Mouse (Mus musculus): ENCODE measurements around the gene Unc93b1.

Gene Unc93b1

DNA sequence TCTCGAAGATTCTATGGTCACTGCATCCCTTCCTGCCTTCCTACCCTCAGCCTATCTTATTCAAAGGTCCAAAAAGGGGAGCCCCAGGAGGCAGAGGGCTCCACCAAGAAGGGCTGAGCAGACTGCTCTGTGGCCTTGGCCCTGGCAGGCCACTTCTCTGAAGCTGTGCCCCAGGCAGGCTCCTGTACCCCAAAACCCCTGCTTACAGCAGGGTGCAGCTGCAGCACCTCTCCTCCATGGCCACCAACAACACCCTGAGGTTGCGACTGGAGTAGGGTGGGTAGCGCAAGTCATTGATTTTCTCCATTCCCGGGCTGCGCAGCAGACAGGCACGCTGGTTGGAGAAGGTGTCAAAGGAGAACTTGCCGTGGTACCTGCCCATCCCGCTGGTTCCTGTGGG is 21.3 kb upstream of the Unc93b1 start:
- no peak for DNase-seq (ENCODE audit: low spot score in 2 of 2)

DNA sequence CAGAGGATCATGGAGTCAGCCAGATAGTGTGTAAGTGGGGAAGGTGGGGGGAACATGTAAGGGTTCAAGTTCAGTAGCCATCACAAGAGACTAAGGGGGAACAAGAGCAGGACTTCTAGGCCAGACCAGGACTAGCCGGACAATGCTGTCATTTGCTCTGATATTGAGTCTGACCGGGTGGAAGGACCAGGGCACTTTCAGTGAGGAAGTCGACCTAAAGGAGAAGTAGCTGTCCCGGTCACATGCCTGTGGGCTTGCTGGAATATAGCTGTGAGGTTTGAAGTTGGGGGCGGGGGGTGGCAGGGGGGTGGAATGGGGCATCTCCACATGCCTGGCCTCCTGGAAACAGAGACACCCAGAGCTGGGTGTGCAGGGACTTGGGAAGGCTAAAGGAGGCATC is 20.5 kb upstream of the Unc93b1 start:
- no peak for DNase-seq (ENCODE audit: low spot score in 2 of 2)

DNA sequence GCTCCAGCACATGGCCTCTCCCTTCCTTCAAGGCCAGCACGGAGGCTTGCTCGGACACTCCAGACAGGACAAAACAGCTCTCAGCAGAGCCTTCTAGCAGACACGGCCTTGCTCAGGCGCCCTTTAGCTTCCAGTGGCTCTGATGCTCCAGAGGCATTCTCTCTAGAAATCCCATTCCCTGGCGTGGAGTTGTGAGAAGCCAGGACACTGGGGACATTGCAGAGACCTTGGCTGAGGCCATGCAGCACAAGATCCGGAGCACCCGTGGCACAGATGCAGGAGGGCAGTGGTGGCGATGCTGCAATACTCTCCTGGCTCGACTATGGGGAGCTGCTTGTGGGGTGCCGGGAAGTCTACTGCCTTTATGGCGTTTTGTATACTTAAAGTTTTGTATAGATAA is 18.3 kb upstream of the Unc93b1 start:
- DNase-seq (ENCODE audit: low spot score in 2 of 2), result no peak

DNA sequence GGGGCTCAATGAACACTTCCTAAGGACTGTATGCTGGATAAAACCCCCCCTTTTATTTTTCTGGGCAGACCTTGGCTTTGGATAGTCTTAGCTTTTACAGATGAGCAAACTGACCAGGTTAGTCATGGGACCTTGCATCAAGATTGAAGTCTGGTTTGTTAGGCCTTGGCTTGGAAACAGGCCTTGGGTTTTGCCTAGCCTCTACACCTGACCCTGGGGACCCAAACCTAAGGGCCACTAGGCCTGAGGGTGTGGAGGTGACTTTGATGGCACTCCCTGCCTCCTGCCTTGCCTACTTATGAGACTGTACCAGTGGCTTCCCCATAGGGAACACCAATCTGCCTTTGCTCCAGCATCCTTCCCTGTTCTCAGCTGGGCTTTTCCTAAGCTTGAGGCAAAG is 15.1 kb upstream of the Unc93b1 start:
- no peak for DNase-seq (ENCODE audit: low spot score in 2 of 2)

DNA sequence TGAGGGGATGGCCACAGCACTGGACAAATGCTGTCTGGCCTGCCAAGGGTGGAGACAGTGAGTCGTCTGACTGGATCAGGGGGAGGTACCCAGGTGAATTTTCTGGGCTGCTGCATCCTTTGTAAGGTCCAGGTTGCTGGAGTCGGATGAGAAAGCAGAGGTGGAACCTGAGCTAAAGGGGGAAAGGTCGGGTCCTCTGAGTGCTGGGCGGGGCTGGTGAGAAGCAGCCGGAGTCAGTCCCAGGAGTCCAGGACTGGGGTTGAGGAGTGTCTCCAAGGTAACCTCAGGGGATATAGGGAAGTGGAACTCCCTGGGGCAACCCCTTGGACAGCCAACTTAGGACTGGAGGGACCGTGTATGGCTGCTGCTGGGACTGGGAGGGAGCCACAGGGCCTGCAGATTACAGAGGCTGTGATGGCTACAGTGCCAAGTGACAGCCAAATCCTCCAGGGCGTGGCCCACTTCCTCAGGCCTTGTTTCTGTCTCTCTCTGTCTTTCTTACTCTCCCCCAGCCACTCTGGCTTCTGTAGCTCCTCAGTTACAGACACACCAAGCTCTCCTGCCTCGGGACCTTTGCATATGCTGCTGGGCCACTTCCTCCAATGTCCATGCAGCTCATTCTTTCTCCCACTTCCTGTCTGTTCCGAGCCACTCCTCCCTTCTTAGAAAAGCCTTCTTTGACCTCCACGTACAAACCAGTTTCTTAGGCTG is 12.2 kb upstream of the Unc93b1 start:
- no peak for DNase-seq (ENCODE audit: low spot score in 2 of 2)

DNA sequence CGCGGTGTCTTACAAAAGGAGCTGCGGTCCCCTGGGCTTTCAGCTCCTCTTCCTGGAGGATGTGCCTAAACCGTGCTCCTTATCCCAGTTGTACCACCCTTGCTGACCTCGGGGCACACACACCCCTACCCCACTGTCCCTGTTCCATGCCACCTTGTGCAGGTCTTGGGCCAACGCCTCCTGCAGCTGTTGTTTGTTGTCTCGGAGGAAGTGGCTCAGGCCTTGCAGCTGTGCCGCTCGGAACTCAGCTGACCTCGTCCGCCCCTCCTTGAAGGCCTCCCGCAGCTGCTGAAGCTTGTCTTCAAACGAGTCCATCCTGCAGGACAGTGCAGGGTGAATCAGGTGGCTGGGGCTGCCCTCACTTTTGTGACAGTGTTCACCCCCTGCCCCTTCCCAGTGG is 11.4 kb upstream of the Unc93b1 start:
- no peak for DNase-seq (ENCODE audit: low spot score in 2 of 2)

DNA sequence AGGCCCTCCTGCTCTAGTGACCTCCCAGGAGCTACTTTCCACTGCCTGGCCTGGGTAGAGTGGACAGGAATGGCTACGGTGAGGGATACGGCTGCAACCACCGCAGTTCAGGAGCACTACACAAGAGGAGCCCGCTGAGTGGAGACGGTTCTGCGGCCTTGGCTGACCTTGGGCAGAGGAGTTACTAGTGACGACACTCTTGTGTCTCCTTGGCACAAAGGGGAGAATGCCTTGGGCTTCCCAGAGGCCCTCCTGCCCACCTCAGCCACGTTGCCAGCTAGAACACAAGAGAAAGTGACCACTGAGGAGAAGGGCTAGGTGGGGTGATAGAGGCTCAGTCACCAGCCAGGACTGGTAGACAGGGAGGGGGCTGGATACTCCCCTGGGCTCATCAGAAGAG is 10.8 kb upstream of the Unc93b1 start:
- no peak for DNase-seq (ENCODE audit: low spot score in 2 of 2)

DNA sequence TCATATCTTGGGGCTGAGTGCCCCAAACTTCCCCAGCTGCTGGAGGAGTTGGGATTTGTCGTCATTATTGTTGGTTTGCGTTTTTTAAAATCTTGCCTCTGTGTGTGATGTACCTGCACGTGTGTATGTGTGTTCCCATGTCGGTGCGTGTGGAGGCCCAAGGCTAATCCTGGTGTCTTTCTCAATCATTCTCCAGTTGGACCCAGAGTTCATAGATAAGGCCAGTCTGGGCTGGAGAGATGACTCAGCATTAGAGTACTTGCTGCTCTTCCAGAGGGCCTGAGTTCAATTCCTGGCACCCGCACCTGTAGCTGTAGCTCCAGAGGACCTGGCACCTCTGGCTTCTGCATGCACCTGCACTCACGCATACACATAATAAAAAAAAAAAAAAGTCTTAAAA is 10.1 kb upstream of the Unc93b1 start:
- DNase-seq (ENCODE audit: low spot score in 2 of 2), result no peak

DNA sequence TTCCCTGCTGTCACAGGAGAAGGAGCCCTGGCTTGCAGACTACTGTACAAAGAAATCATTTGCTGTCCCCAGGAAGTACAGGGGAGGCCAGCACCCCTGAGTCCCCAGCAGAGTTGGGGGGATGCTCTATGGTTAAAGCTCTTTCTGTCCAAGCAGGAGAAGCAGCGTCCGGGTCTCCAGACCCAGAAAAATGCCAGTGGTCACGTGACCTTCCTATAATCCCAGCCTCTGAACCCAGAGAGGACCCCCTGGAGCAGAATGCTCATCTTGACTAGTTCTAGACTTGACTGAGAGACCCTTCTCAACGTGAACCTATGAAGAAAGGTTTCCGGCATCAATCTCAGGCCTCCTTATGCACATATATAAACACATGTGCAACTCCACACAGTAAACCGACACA is 9.1 kb upstream of the Unc93b1 start:
- no peak for DNase-seq (ENCODE audit: low spot score in 2 of 2)

DNA sequence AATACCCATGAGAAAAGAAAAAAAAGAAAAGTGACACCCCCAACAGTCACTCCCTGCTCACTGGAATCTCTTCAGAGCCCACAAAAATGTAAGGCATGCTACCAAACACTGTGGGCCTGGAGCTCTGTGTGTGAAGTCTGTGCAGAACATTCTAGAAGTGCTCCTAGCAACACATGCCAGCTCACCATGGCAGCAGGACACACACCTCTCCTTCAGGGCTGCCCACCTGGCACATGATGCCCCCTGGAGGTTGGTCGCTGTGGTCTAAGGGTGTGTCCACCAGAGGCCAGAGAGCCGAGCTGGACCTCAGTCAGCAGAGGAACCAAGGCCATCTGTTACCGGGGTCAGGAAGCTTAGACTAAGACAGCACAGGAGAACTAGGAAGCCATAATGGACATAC is 8.7 kb upstream of the Unc93b1 start:
- no peak for DNase-seq (ENCODE audit: low spot score in 2 of 2)

DNA sequence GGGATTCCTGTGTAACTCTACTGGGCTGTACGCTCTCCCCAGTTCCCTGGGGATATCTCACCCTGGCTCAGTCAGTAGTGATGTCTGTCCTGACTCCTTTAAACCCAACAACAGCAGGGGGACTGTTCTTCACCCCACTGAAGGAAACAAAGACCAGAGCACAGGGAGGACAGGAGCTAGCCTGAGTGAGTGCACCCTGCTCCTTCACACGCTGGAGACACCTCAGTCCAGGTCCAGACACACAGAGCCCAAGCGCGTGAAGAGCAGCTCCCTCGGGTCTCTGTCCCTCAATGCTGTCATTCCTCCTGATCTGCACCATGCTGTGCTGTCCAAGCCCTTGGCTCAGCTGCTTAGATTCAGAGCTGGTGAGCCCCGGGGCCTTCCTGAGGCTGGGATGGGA is 8.3 kb upstream of the Unc93b1 start:
- DNase-seq (ENCODE audit: low spot score in 2 of 2), result no peak

DNA sequence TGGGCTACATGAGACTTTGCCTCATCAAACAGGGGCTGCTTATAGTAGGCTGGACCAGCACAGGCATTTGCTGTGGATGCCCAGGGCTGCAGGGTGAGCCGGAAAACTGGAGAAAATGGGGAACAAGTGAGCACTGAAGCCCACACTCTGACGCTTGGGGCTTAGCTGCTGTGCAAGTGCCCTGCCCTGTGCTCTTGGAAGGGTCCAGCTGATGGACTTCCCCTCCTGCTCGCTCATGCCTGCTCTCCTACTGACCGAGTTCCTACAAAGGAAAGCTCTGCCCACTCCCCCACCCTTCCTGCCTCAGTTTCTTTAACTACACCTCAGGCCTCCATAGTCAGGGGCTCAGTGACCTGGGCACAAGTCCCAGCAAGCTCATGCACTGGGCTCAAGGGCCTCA is 7.0 kb upstream of the Unc93b1 start:
- no peak for DNase-seq (ENCODE audit: low spot score in 2 of 2)

DNA sequence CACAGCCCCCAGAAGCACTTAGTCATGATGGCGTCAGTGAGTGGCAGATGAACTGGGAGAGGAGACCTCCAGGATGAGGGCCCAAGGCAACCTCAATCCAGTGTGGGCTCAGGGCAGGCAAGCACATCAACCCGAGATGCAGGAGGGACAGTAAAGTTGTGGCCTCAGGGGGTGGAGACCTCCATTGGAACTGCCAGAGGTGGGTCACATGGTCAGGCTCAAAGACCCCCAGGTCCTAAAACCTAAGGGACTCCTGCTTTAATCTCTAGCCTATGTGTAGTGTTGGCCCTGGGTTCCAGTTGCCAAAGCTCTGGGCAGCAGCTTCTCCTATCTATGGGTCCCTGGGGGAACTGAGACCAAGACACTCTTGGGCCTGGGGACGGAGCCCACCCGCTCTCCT is 6.2 kb upstream of the Unc93b1 start:
- no peak for DNase-seq (ENCODE audit: low spot score in 2 of 2)

DNA sequence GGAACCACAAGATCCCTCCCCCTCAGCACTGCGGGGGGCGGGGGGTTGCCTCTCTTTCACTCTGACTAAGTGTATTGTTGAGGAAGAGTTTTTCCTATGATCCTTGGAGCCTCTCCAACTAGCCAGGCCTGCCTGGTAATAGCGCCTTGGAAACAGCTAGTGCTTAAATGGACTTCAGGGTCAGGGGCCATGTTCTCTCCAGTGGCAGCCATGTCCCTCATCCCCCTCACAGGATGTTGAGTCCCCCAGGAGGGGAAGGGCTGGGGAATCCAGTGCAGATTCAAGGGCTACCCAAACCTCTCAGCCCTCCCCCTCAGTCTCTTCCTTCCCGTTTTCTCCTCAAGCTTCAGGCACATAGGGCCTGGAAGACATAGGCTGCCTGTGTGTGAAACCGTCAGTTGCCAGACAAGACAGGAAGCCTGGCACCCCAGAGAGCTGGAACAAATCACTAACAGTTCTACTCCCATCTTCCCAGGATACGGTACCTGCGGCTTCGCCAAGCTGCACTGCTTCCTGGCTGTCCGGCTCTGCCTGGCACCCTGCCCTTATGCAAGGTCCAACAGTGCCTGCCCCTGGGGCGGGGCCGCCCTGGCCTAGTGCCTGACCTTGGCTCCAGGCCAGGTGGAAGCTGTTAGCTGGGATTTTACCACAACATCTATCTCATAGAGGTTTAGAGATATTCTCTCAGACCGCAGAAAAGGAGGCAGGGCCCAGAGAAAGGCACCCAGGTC is 5.6 kb upstream of the Unc93b1 start, which contains the start of gene Aldh3b1:
Aldh3b1 (minus strand) TSS at position 598 of the 731 bp plus-strand sequence.
- DNase-seq (ENCODE audit: low spot score in 2 of 2), result peak in 1 of 2 experiments; percentile 72

DNA sequence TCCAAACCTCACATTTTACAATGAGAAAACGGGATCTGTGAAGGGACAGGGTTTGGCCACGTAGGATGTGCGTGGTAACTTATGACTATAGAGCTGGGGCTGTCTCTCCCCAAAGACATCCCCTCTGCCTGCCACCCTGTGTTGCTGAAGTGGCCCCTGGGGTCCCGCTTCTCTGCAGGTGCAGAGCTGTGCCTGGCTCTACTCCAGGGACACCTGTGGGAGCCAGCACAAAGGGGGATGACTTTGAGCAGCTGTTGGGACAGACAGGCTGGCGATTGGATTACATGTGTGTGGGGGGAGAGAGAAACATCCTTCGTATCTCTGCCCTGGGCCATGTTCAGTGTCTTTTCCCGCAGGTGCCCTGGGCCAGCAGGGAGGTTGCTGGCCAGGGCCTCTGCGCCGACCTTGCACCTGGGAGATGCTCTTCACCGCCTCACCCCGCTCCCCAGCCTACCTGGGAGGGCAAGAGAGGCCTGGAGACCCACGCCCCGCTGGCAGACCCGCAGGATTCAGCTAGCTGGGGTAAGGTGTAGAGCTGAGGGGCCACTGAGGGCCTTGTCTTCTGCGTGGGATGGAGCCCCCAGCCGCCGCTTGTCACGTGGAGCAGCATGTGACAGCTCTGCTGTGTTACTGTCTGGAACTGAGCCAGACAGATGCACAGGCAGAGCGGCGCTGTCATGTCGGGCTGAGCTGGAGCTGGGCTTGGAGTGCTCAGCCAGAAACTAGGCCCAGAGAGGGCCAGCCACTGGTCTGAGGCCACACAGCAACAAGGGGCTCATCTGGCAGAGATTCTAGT is 4.5 kb upstream of the Unc93b1 start:
- no peak for DNase-seq (ENCODE audit: low spot score in 2 of 2)

DNA sequence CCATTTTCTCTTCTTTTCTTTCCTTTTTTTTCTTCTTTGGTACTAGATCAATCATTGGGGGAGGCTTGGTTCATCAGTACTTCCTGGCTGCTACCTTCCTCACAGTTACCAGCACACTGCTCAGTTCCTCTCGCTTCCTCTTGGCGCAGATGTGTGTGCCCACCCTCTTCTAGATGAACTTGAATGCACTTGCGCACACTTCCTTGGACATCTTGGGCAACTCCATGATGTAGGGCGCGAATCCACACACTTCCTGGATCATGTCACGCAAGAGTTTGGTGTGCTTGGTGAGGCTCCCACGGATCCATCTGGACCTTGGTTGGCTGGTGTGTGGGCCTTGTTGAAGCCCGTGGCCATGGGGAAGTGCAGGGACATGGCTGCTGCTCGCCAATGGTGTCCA is 3.3 kb upstream of the Unc93b1 start:
- DNase-seq (ENCODE audit: low spot score in 2 of 2), result no peak

DNA sequence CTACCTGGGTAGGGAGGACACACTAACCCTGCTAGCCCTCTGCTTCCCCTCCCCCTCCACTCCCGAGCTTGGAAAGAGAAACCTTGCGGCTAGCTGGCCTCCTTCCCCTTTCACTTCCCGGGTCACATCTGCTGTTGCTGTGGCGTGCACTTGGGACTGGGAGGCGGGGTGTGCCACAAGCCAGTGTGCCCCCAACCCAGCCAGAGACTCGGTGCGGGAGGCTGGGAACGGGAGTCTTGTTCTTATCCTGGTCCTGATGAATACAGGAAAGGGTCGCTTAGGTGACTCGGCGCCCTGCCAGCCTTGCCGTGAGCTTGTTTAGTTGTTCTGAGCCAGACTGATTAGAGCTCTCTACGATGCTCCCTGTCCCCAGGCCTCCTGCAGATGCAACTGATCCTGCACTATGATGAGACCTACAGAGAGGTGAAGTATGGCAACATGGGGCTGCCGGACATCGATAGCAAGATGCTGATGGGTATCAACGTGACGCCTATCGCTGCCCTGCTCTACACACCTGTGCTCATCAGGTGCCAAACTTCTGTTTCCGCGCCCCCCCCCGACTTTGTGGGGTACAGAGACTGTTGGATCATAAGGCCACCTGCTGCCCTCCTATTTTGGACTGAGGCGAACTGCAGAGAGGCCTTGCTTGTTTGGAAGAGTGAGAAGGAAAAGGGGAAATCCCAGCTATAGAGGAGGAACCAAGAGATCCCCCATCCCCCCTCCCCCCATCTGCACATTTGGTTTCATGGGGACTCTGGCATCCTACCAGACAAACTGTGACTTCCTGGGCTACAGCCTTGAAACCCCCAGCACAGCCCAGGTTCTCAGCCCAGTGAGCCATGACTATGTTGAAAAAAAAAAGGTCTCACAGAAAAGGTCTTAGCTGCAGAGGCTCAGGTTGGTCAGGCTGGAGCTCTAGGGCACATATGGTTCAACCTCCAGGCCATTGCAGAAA is 1.2 kb downstream of the Unc93b1 start:
- no peak for DNase-seq (ENCODE audit: low spot score in 2 of 2)

DNA sequence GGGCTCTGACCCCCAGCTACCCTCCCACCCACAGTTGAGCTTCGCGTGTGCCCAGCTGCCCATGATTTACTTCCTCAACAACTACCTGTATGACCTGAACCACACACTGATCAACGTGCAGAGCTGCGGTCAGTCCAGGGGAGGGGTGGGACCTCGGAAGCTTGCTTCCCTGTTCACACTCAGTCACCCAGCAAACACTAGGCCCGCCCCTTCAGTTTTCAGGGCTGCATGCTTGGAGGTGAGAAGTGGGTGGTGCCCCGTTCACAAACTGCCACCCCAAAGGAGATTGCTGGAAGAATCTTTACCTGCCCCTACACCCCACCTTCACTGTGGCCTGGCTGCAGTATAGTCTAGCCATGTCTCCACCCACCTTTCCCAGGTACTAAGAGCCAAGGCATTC is 7.3 kb downstream of the Unc93b1 start:
- no peak for DNase-seq (ENCODE audit: low spot score in 2 of 2)

DNA sequence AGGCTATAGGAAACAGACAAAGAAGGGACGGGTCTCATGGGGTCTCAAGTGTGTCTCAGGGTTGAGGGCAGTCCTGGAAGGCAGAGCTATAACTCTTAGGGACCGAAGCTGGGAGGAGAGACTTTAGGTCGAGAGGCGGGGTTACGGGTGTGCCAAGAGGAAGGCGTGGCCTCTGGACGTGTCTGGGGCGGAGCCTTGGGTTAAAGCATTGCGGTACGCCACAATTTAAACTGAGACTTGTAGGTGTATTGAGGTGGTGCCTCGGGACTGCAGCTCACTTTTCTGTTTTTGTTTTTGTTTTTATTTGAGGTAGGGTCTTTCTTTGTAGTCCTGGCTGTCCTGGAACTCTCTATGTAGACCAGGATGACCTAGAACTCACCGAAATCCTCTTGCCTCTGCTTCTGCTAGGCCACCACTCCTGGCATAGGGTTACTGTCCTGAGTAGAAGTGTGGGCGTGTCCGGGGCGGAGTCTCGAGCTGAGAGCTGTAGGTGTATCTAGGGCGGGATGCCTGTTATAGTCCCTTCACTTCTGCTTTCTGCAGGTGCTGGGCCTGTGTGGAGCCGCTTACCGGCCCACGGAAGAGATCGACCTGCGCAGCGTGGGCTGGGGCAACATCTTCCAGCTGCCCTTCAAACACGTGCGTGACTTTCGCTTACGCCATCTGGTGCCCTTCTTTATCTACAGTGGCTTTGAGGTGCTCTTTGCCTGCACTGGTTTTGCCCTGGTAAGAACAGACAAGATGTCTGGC is 8.2 kb downstream of the Unc93b1 start:
- DNase-seq (ENCODE audit: low spot score in 2 of 2), result no peak

DNA sequence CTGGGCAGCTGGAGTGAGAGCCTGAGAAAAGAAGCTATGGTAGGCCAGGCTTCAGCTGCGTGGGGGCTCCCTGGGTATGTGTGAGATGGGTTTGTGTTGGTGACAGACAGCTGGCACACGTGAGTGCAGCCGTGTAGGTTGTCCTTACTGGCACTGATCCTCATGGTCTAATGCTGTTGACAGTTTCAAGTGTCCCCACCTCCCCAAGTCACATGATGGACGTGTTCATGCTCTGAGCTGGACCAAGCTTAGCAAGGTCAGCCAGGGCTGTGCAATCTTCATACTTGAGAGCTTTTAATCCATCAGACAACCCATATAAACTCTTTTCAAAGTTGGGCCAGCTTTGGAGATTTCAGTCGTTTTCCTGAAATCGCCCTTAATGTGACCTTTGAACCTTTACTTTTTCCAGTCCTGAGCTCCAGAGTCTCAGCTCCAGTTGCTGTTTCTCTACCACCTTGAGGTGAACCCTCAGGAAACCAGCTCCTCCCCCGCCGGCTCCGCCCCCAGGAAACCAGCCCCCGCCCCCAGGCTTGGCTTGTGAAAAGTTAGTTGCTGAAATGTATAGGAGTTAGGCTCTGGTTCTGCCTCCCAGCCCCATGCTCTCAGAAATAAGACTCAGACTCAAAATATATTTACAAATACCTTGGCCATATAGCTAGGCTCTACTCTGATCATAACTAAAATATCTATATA is 11.0 kb downstream of the Unc93b1 start:
- no peak for DNase-seq (ENCODE audit: low spot score in 2 of 2)

All from left cerebral cortex, adult 9 months (tissue).